Mouse (Mus musculus): ENCODE data around the gene Etv6. TPM values are rescaled to one million over a fixed set of nuclear protein-coding genes. Genes with fewer than 3 reads are reported as not detected.

Etv6 gene
- polyA plus RNA-seq, 1 experiment from 2014 or later: 3.4 TPM

GRCm38 (mm10) chr6:134075031-134075430 is 39.5 kb downstream of the Etv6 start:
- Histone ChIP-seq H3K36me3 (ENCODE audit: control insufficient read depth, insufficient read depth, low read length) (no peaks in the 10 kb centered on the region), H3K9ac (ENCODE audit: low read depth, low read length) (no peak overlapping the region), H3K27me3 (ENCODE audit: control insufficient read depth, insufficient read depth, low read depth, low read length) (no peaks in the 10 kb centered on the region), H3K4me1 (ENCODE audit: control insufficient read depth, insufficient read depth, low read length) (no peaks in the 10 kb centered on the region), H3K4me2 (ENCODE audit: low read length) (no peak overlapping the region), H3K27ac (ENCODE audit: low read length) (no peak overlapping the region), H3K9me3 (replicated peaks; ENCODE audit: control insufficient read depth, low read length, poor library complexity, severe bottlenecking) (no peaks in the 10 kb centered on the region; the same call in 1 of the 2 replicates), H3K4me3 (ENCODE audit: low read depth, low read length) (no peak overlapping the region)
- no peak for ATAC-seq
- WGBS: 91% methylated on average over 6 of the region's 6 CpGs

- ATAC-seq: no peak
- Histone ChIP-seq H3K4me3 (ENCODE audit: low read depth, low read length) (no peak overlapping the region), H3K9ac (ENCODE audit: low read depth, low read length) (no peak overlapping the region), H3K27me3 (ENCODE audit: control insufficient read depth, insufficient read depth, low read depth, low read length) (no peaks in the 10 kb centered on the region), H3K4me2 (ENCODE audit: low read length) (no peak overlapping the region), H3K9me3 (replicated peaks; ENCODE audit: control insufficient read depth, low read length, poor library complexity, severe bottlenecking) (no peaks in the 10 kb centered on the region; the same call in 1 of the 2 replicates), H3K4me1 (ENCODE audit: control insufficient read depth, insufficient read depth, low read length) (no peaks in the 10 kb centered on the region), H3K27ac (ENCODE audit: low read length) (no peak overlapping the region), H3K36me3 (ENCODE audit: control insufficient read depth, insufficient read depth, low read length) (no peaks in the 10 kb centered on the region)
- 86% methylated on average over 6 of the region's 6 CpGs for WGBS
These were observed 42.5 kb downstream of the Etv6 start for GRCm38 (mm10) chr6:134078016-134078415.

- ATAC-seq: no peak
- WGBS: 75% methylated on average over 9 of the region's 9 CpGs
- Histone ChIP-seq H3K9me3 (replicated peaks; ENCODE audit: control insufficient read depth, low read length, poor library complexity, severe bottlenecking) (no peaks in the 10 kb centered on the region; the same call in 1 of the 2 replicates), H3K27me3 (ENCODE audit: control insufficient read depth, insufficient read depth, low read depth, low read length) (no peaks in the 10 kb centered on the region), H3K36me3 (ENCODE audit: control insufficient read depth, insufficient read depth, low read length) (no peaks in the 10 kb centered on the region), H3K4me2 (ENCODE audit: low read length) (no peak overlapping the region), H3K9ac (ENCODE audit: low read depth, low read length) (no peak overlapping the region), H3K4me3 (ENCODE audit: low read depth, low read length) (no peak overlapping the region), H3K4me1 (ENCODE audit: control insufficient read depth, insufficient read depth, low read length) (no peaks in the 10 kb centered on the region), H3K27ac (ENCODE audit: low read length) (no peak overlapping the region)
These were observed 43.6 kb downstream of the Etv6 start for GRCm38 (mm10) chr6:134079112-134079511.

GRCm38 (mm10) chr6:134079563-134079962 is 44.1 kb downstream of the Etv6 start:
- H3K27me3 ChIP-seq (ENCODE audit: control insufficient read depth, insufficient read depth, low read depth, low read length): no peaks in the 10 kb centered on the region
- no peaks in the 10 kb centered on the region for H3K36me3 ChIP-seq (ENCODE audit: control insufficient read depth, insufficient read depth, low read length)
- ATAC-seq: no peak
- no peak overlapping the region for H3K27ac ChIP-seq (ENCODE audit: low read length)
- H3K4me2 ChIP-seq (ENCODE audit: low read length): no peak overlapping the region
- WGBS: 86% methylated on average over 2 of the region's 2 CpGs
- no peak overlapping the region for H3K9ac ChIP-seq (ENCODE audit: low read depth, low read length)
- H3K4me1 ChIP-seq (ENCODE audit: control insufficient read depth, insufficient read depth, low read length): no peaks in the 10 kb centered on the region
- H3K4me3 ChIP-seq (ENCODE audit: low read depth, low read length): no peak overlapping the region
- H3K9me3 ChIP-seq (replicated peaks; ENCODE audit: control insufficient read depth, low read length, poor library complexity, severe bottlenecking): no peaks in the 10 kb centered on the region; the same call in 1 of the 2 replicates

GRCm38 (mm10) chr6:134080946-134081345 is 45.4 kb downstream of the Etv6 start:
- no peak overlapping the region for H3K27ac ChIP-seq (ENCODE audit: low read length)
- WGBS: 96% methylated on average over 5 of the region's 5 CpGs
- H3K27me3 ChIP-seq (ENCODE audit: control insufficient read depth, insufficient read depth, low read depth, low read length): no peaks in the 10 kb centered on the region
- no peaks in the 10 kb centered on the region for H3K36me3 ChIP-seq (ENCODE audit: control insufficient read depth, insufficient read depth, low read length)
- no peaks in the 10 kb centered on the region for H3K4me1 ChIP-seq (ENCODE audit: control insufficient read depth, insufficient read depth, low read length)
- ATAC-seq: no peak
- H3K9ac ChIP-seq (ENCODE audit: low read depth, low read length): no peak overlapping the region
- no peak overlapping the region for H3K4me2 ChIP-seq (ENCODE audit: low read length)
- no peak overlapping the region for H3K4me3 ChIP-seq (ENCODE audit: low read depth, low read length)
- H3K9me3 ChIP-seq (replicated peaks; ENCODE audit: control insufficient read depth, low read length, poor library complexity, severe bottlenecking): no peaks in the 10 kb centered on the region

DNA sequence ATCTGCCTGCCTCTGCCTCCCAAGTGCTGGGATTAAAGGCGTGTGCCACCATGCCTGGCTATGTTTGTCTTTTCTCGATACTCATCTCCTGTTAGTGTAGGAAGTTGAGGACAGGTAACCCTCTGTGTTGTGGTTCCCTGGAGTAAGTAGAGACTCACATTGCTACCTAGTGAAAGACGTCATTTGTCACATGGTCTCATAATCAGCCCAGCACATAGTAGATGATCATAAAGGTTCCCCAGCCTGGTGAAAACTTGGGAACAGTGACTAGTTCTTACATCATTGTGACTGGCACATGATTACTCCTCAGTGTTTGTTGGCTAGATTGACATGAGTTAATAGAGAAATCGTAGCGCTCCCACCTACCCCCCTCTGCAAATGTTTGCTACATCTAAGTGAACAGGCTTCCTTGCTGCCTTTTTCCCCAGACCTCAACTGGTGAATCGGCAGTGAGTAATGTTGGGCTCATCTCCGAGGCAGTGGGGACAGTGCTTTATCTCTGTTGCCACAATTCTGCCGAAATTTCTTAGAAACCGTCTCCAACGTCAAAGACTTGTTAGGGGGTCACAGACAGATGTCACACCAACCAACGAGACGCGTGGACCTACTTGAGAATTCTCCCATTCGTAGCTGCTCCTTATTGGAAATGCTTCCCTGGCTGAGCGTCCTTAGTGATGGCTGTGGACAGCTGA is 46.9 kb downstream of the Etv6 start:
- H3K4me3 ChIP-seq (ENCODE audit: low read depth, low read length): no peak overlapping the region

DNA sequence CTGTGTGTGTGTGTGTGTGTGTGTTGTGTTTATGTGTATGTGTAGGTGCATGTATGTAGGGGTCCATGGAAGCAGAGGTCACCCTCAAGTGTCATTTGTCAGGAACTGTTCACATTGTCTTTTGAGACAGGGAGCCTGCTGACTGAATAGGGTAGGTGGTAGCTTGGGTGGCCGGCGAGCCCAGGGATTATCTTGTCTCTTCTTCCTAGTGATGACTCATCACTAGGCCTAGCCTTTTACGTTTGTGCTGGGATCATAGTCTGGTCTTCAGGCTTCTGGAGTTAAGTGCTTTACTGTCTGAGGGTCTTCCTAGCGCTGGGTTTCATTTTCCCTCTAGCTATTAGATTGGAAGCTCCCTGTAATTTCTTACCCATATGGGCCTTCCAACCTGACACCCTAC is 47.9 kb downstream of the Etv6 start:
- H3K36me3 ChIP-seq (ENCODE audit: control insufficient read depth, insufficient read depth, low read length): no peaks in the 10 kb centered on the region
- no peak overlapping the region for H3K27ac ChIP-seq (ENCODE audit: low read length)
- H3K9me3 ChIP-seq (replicated peaks; ENCODE audit: control insufficient read depth, low read length, poor library complexity, severe bottlenecking): no peaks in the 10 kb centered on the region
- no peak overlapping the region for H3K4me2 ChIP-seq (ENCODE audit: low read length)
- WGBS: 84% methylated on average over 4 of the region's 4 CpGs
- no peak overlapping the region for H3K4me3 ChIP-seq (ENCODE audit: low read depth, low read length)
- no peak for ATAC-seq
- no peaks in the 10 kb centered on the region for H3K4me1 ChIP-seq (ENCODE audit: control insufficient read depth, insufficient read depth, low read length)
- no peaks in the 10 kb centered on the region for H3K27me3 ChIP-seq (ENCODE audit: control insufficient read depth, insufficient read depth, low read depth, low read length)
- no peak overlapping the region for H3K9ac ChIP-seq (ENCODE audit: low read depth, low read length)

More for the DNA sequence above, 46.9 kb downstream of the Etv6 start:
- WGBS: 91% methylated on average over 15 of the region's 15 CpGs
- no peaks in the 10 kb centered on the region for H3K36me3 ChIP-seq (ENCODE audit: control insufficient read depth, insufficient read depth, low read length)
- H3K9ac ChIP-seq (ENCODE audit: low read depth, low read length): no peak overlapping the region
- no peak for ATAC-seq
- H3K9me3 ChIP-seq (replicated peaks; ENCODE audit: control insufficient read depth, low read length, poor library complexity, severe bottlenecking): no peaks in the 10 kb centered on the region
- H3K27me3 ChIP-seq (ENCODE audit: control insufficient read depth, insufficient read depth, low read depth, low read length): no peaks in the 10 kb centered on the region
- H3K4me2 ChIP-seq (ENCODE audit: low read length): no peak overlapping the region
- H3K27ac ChIP-seq (ENCODE audit: low read length): no peak overlapping the region
- H3K4me1 ChIP-seq (ENCODE audit: control insufficient read depth, insufficient read depth, low read length): no peaks in the 10 kb centered on the region

GRCm38 (mm10) chr6:134086351-134086750 is 50.9 kb downstream of the Etv6 start:
- Histone ChIP-seq H3K4me3 (ENCODE audit: low read depth, low read length) (no peak overlapping the region), H3K4me1 (ENCODE audit: control insufficient read depth, insufficient read depth, low read length) (no peaks in the 10 kb centered on the region), H3K4me2 (ENCODE audit: low read length) (no peak overlapping the region), H3K9me3 (replicated peaks; ENCODE audit: control insufficient read depth, low read length, poor library complexity, severe bottlenecking) (no peaks in the 10 kb centered on the region), H3K36me3 (ENCODE audit: control insufficient read depth, insufficient read depth, low read length) (no peaks in the 10 kb centered on the region), H3K9ac (ENCODE audit: low read depth, low read length) (no peak overlapping the region), H3K27ac (ENCODE audit: low read length) (no peak overlapping the region), H3K27me3 (ENCODE audit: control insufficient read depth, insufficient read depth, low read depth, low read length) (no peaks in the 10 kb centered on the region)
- ATAC-seq: no peak
- WGBS: 91% methylated on average over 7 of the region's 7 CpGs

DNA sequence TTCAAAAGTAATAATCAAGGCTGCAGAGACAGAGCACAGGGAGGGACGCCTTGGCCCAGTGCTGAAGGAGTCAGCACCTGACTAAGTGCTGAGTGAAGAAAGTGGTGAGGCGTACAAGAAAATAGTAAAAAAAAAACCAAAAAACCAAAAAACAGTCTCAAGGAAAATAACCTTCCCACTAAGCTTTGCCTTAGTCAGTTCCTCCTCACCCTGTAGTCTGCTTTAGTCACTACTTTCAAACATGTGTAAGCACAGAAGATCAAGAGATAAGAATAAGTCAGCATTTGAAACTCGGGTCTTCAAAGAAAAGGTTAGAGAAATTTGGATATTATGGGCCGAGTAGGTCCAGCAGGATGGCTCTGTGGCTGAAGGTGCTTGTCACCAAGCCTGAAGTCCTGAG is 52.2 kb downstream of the Etv6 start:
- no peak overlapping the region for H3K4me3 ChIP-seq (ENCODE audit: low read depth, low read length)
- no peak for ATAC-seq

More for the DNA sequence above, 52.2 kb downstream of the Etv6 start:
- Histone ChIP-seq H3K36me3 (ENCODE audit: control insufficient read depth, insufficient read depth, low read length) (no peaks in the 10 kb centered on the region), H3K27ac (ENCODE audit: low read length) (no peak overlapping the region), H3K4me1 (ENCODE audit: control insufficient read depth, insufficient read depth, low read length) (no peaks in the 10 kb centered on the region), H3K27me3 (ENCODE audit: control insufficient read depth, insufficient read depth, low read depth, low read length) (no peaks in the 10 kb centered on the region), H3K9me3 (replicated peaks; ENCODE audit: control insufficient read depth, low read length, poor library complexity, severe bottlenecking) (no peaks in the 10 kb centered on the region), H3K9ac (ENCODE audit: low read depth, low read length) (no peak overlapping the region), H3K4me2 (ENCODE audit: low read length) (no peak overlapping the region)
- WGBS: 90% methylated on average over 4 of the region's 4 CpGs

Data from midbrain, embryonic 16.5 days (tissue).